Mouse (Mus musculus) CH12.LX (cell line): ENCODE results near the gene Ttc25.

Experiments used
- CTCF ChIP-seq, 2 experiments: IDR thresholded peaks in 1 of 2; conservative IDR thresholded peaks in 1 of 2; 2 replicates each; pipeline ENCODE4 v1.5.1; 2011 to 2012; ENCODE audit warnings: low read depth in 2 of 2, low read length in 2 of 2, improper control_type of control experiment in 1 of 2, inconsistent platforms in 1 of 2, mild to moderate bottlenecking in 1 of 2, moderate library complexity in 1 of 2
- JUN ChIP-seq: IDR thresholded peaks from 2 replicates; pipeline ENCODE4 v1.6.1; 2011; ENCODE audit warnings: low read depth, mild to moderate bottlenecking, low read length, improper control_type of control experiment, moderate library complexity; ENCODE audit not compliant: insufficient read depth
- MYC ChIP-seq: IDR thresholded peaks from 2 replicates; pipeline ENCODE4 v1.6.1; 2011; ENCODE audit warnings: low read depth, mild to moderate bottlenecking, improper control_type of control experiment, low read length
- POLR2A ChIP-seq: IDR thresholded peaks from 2 replicates; pipeline ENCODE4 v1.6.1; 2011; ENCODE audit warnings: low read depth, mild to moderate bottlenecking, improper control_type of control experiment, low read length
- USF1 ChIP-seq: IDR thresholded peaks from 2 replicates; pipeline ENCODE4 v1.6.1; 2014; ENCODE audit warnings: low read depth, mild to moderate bottlenecking, inconsistent platforms, low read length, improper control_type of control experiment

GRCm38 (mm10) chr11:100559476-100559875 lies 14.1 kb downstream of the Ttc25 start:
- TF ChIP-seq CTCF (conservative IDR thresholded peaks at IDR 0.05 in 1 of 2, IDR thresholded peaks at IDR 0.05 in 1 of 2; ENCODE audit: low read depth in 2 of 2, low read length in 2 of 2) (no peak), POLR2A (no peak), MYC (no peak), JUN (no peak), USF1 (no peak)
